Mouse (Mus musculus) kidney, embryonic 16.5 days (tissue): ENCODE measurements around the gene Cntln. TPM values are rescaled to one million over a fixed set of nuclear protein-coding genes. Genes with fewer than 3 reads are reported as not detected.

ENCODE experiments used
- ATAC-seq: fragments of 200-750 bp; cut with Nextera tagmentation; 2 replicates; pipeline ENCODE4 v1.8.0; 2017; ENCODE audit warnings: moderate TSS enrichment; ENCODE audit not compliant: low FRiP score, low TSS enrichment
- H3K27ac ChIP-seq: fragments of 300-500 bp; sonication (generic); 2 replicates; pipeline ENCODE4 v1.5.1; 2014; ENCODE audit warnings: low read length
- H3K27me3 ChIP-seq: fragments of 300-500 bp; sonication (generic); 2 replicates; pipeline ENCODE4 v1.6.1; 2014; ENCODE audit warnings: low read length, control low read depth, mixed read lengths; ENCODE audit not compliant: insufficient read depth
- H3K36me3 ChIP-seq: fragments of 300-500 bp; sonication (generic); 2 replicates; pipeline ENCODE4 v1.6.1; 2014; ENCODE audit warnings: low read length, control low read depth, mixed read lengths; ENCODE audit not compliant: insufficient read depth
- H3K4me1 ChIP-seq: fragments of 300-500 bp; sonication (generic); 2 replicates; pipeline ENCODE4 v1.6.1; 2014; ENCODE audit warnings: low read length, control low read depth, mixed read lengths; ENCODE audit not compliant: insufficient read depth
- H3K4me2 ChIP-seq: fragments of 300-500 bp; sonication (generic); replicated peaks from 2 replicates; pipeline ENCODE4 v1.6.1; 2014; ENCODE audit warnings: low read depth, low read length
- H3K4me3 ChIP-seq: fragments of 300-500 bp; sonication (generic); 2 replicates; pipeline ENCODE4 v1.5.1; 2014; ENCODE audit warnings: mild to moderate bottlenecking, low read length
- H3K9ac ChIP-seq: fragments of 300-500 bp; sonication (generic); replicated peaks from 2 replicates; pipeline ENCODE4 v1.6.1; 2014; ENCODE audit warnings: low read length
- H3K9me3 ChIP-seq: fragments of 300-500 bp; sonication (generic); 2 replicates; pipeline ENCODE4 v1.6.1; 2016; ENCODE audit warnings: low read length, control low read depth
- WGBS: fragments of 180-500 bp; shearing (Covaris S2); extraction: QIAGEN DNeasy Blood & Tissue Kit; methylation state at CpG from one replicate; pipeline ENCODE4 v1.1.7; 2014; 5-methylcytosine and 5-hydroxymethylcytosine counted together
- polyA plus RNA-seq: library from polyadenylated mRNA; unstranded; fragments of >200 nt; fragmentation: Nextera tagmentation; extraction: Ambion mirVana; gene quantifications from 2 replicates; pipeline ENCODE4 v1.2.1, GENCODE M21; 2015

Cntln gene
- polyA plus RNA-seq, 1 experiment from 2014 or later: 9.1 TPM

GRCm38 (mm10) chr4:85120271-85120670, 236.2 kb downstream of the Cntln start:
- no peak overlapping the region for H3K27ac ChIP-seq
- H3K9ac ChIP-seq: no peak overlapping the region
- no peaks in the 10 kb centered on the region for H3K4me1 ChIP-seq
- no peak overlapping the region for H3K4me3 ChIP-seq
- WGBS: 82% methylated on average over 3 of the region's 3 CpGs
- no peaks in the 10 kb centered on the region for H3K27me3 ChIP-seq
- no peaks in the 10 kb centered on the region for H3K9me3 ChIP-seq
- H3K4me2 ChIP-seq: no peak overlapping the region
- H3K36me3 ChIP-seq: no peaks in the 10 kb centered on the region
- no peak for ATAC-seq

DNA sequence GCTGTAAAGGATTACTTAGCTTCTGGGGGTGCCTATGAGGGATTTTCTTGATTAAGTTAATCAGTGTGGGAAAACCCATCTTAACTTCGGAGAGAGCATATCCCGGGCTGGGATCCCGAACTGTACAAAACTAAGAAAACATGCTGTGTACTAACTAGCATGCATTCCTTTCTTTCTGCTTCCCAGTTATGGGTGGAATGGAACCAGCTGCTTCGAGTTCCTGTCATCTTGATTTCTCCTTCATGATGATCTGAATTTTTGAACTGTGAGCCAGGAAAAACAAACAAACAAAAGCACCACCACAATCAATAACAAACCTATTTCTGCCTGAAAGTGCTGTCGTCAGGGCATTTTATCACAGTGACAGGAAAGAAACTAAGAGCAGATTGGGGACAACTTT, 265.6 kb downstream of the Cntln start:
- Histone ChIP-seq H3K27ac (no peak overlapping the region), H3K4me1 (no peaks in the 10 kb centered on the region), H3K27me3 (no peaks in the 10 kb centered on the region), H3K4me2 (no peak overlapping the region), H3K9me3 (no peaks in the 10 kb centered on the region), H3K9ac (no peak overlapping the region), H3K4me3 (no peak overlapping the region), H3K36me3 (no peaks in the 10 kb centered on the region)
- no peak for ATAC-seq
- WGBS: 64% methylated on average over 5 of the region's 5 CpGs

DNA sequence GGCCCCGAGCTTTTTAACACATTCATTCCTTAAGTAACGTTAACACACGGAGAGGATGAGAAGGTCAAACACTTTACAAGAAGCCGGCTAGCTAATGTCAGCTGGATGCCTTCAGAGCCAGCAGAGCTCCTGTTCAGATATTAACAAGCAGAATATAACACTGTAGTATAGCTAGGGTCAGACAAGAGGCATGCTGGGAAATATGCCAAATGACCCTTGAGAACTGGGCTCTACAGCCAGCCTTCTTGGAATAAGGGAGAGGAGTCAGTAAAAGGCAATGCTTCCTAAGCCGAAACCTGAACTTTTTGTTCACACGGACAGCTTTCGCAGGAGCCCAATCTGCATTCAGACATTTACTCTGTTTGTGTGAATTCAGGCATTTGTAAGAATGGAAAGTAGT, 267.8 kb downstream of the Cntln start:
- ATAC-seq: no peak
- H3K27me3 ChIP-seq: no peaks in the 10 kb centered on the region

GRCm38 (mm10) chr4:85154361-85154760, 270.3 kb downstream of the Cntln start:
- Histone ChIP-seq H3K27me3 (no peaks in the 10 kb centered on the region), H3K4me1 (no peaks in the 10 kb centered on the region), H3K4me3 (no peak overlapping the region), H3K36me3 (no peaks in the 10 kb centered on the region), H3K9ac (no peak overlapping the region), H3K9me3 (no peaks in the 10 kb centered on the region), H3K27ac (no peak overlapping the region), H3K4me2 (no peak overlapping the region)
- no peak for ATAC-seq
- WGBS: 96% methylated on average over 1 of the region's 1 CpGs

More for the DNA sequence above, 267.8 kb downstream of the Cntln start:
- no peaks in the 10 kb centered on the region for H3K36me3 ChIP-seq
- 69% methylated on average over 7 of the region's 7 CpGs for WGBS
- no peaks in the 10 kb centered on the region for H3K4me1 ChIP-seq
- H3K4me2 ChIP-seq: no peak overlapping the region
- H3K4me3 ChIP-seq: no peak overlapping the region
- H3K9ac ChIP-seq: no peak overlapping the region
- no peak overlapping the region for H3K27ac ChIP-seq
- no peaks in the 10 kb centered on the region for H3K9me3 ChIP-seq

DNA sequence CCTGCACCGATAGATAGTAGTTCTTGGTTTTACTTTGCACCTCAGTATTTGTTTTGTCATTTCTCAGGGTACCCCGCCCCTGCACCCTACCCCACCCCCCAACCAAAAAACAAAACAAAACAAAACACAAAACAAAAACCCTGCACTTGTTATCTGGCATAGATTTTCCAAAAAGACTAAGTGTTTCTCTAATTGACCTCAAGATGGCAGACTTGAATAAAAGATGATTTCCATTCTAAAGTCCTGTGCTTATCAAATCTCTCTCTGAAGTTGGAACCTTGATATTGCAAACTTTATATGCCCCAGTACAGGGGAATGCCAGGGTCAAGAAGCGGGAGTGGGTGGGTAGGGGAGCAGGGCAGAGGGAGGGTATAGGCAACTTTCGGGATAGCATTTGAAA, 277.0 kb downstream of the Cntln start:
- H3K4me3 ChIP-seq: no peak overlapping the region
- 62% methylated on average over 4 of the region's 4 CpGs for WGBS
- no peak overlapping the region for H3K27ac ChIP-seq
- no peak overlapping the region for H3K9ac ChIP-seq
- H3K9me3 ChIP-seq: no peaks in the 10 kb centered on the region
- ATAC-seq: no peak
- no peaks in the 10 kb centered on the region; the same call in 1 of the 2 replicates for H3K4me1 ChIP-seq
- H3K36me3 ChIP-seq: no peaks in the 10 kb centered on the region
- no peaks in the 10 kb centered on the region for H3K27me3 ChIP-seq
- no peak overlapping the region for H3K4me2 ChIP-seq

- Histone ChIP-seq H3K4me1 (no peaks in the 10 kb centered on the region; the same call in 1 of the 2 replicates), H3K4me3 (no peak overlapping the region; the same call in 1 of the 2 replicates), H3K36me3 (no peaks in the 10 kb centered on the region), H3K27ac (no peak overlapping the region), H3K9me3 (no peaks in the 10 kb centered on the region), H3K9ac (0 out of 2 replicates have a peak overlapping the region, but pooled peaks have one; percentile 2), H3K27me3 (no peaks in the 10 kb centered on the region), H3K4me2 (peak overlapping the region; percentile 40)
- ATAC-seq: peak; percentile 90
- 30% methylated on average over 27 of the region's 27 CpGs for WGBS
Observed at GRCm38 (mm10) chr4:85162468-85163312, 278.6 kb downstream of the Cntln start.

DNA sequence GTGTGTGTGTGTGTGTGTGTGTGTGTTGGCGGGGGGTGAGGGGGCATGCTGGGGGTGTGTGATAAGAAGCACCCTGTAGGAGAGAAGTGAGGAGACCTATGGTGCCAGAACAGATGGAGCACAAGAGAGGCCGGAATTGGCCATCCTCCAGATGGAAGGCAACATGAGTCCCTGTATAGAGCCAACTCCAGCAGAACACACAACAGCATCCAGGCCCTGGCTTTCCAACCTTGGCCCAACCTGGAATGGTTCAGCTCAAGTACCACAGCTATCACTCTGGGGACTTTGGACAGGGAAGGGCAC, 279.2 kb downstream of the Cntln start:
- Histone ChIP-seq H3K4me1 (no peaks in the 10 kb centered on the region; the same call in 1 of the 2 replicates), H3K4me3 (no peak overlapping the region), H3K9ac (no peak overlapping the region), H3K4me2 (no peak overlapping the region), H3K36me3 (no peaks in the 10 kb centered on the region), H3K9me3 (no peaks in the 10 kb centered on the region), H3K27ac (no peak overlapping the region), H3K27me3 (no peaks in the 10 kb centered on the region)
- peak; percentile 49 for ATAC-seq
- 88% methylated on average over 2 of the region's 2 CpGs for WGBS

GRCm38 (mm10) chr4:85168001-85168400, 283.9 kb downstream of the Cntln start:
- Histone ChIP-seq H3K36me3 (no peaks in the 10 kb centered on the region), H3K4me1 (no peaks in the 10 kb centered on the region), H3K4me2 (no peak overlapping the region), H3K4me3 (no peak overlapping the region), H3K27ac (no peak overlapping the region), H3K9me3 (no peaks in the 10 kb centered on the region), H3K27me3 (no peaks in the 10 kb centered on the region), H3K9ac (no peak overlapping the region)
- 94% methylated on average over 12 of the region's 12 CpGs for WGBS
- ATAC-seq: no peak

- 83% methylated on average over 4 of the region's 4 CpGs for WGBS
Observed at GRCm38 (mm10) chr4:85175466-85175865, 291.4 kb downstream of the Cntln start.

DNA sequence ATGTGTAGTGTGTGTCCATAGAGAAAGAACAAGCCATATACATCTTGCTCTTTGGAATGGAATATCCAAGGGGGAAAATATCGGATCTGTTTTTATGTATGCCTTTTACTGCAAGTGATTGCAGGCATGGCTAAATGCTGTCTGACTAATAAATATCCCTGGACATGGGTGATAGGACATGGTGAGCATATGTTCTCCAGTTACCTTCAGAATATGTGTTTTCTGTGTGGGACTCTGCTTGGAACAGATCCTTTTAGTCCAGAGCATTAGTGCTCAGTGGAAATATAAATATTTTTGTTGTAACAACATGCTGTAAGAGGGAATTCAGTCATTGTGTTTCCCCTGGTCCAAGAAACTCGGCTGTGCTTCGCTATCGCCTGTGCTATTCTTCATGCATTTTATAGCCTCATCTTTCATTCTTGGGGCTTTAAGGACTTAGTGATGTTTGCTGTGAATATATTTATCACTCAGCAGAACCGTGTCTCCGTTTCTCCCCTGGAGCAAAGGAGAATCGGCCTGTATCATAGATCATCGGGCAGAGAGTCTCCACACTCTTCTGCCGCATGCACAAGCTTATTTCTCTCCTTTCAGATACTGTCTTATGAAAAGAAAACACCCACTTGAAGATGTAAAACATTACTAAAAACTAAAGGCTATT, 294.4 kb downstream of the Cntln start:
- 25% methylated on average over 9 of the region's 9 CpGs for WGBS
- H3K9ac ChIP-seq: no peak overlapping the region
- H3K4me3 ChIP-seq: no peak overlapping the region
- no peaks in the 10 kb centered on the region for H3K4me1 ChIP-seq
- ATAC-seq: peak; percentile 54
- H3K36me3 ChIP-seq: no peaks in the 10 kb centered on the region
- no peak overlapping the region for H3K4me2 ChIP-seq
- H3K27ac ChIP-seq: no peak overlapping the region
- no peaks in the 10 kb centered on the region for H3K27me3 ChIP-seq
- H3K9me3 ChIP-seq: no peaks in the 10 kb centered on the region

More at GRCm38 (mm10) chr4:85175466-85175865, 291.4 kb downstream of the Cntln start:
- H3K9ac ChIP-seq: no peak overlapping the region
- H3K4me2 ChIP-seq: no peak overlapping the region
- H3K27me3 ChIP-seq: no peaks in the 10 kb centered on the region
- no peak for ATAC-seq
- H3K4me3 ChIP-seq: no peak overlapping the region
- H3K9me3 ChIP-seq: no peaks in the 10 kb centered on the region
- no peaks in the 10 kb centered on the region for H3K4me1 ChIP-seq
- no peak overlapping the region for H3K27ac ChIP-seq
- H3K36me3 ChIP-seq: no peaks in the 10 kb centered on the region
